Mouse (Mus musculus): ENCODE results near the gene Mgat3. TPM values are rescaled to one million over a fixed set of nuclear protein-coding genes. Genes with fewer than 3 reads are reported as not detected.
A peak's percentile ranks its signal among the peaks of the same experiment; 100 is the strongest.

The Mgat3 gene
- polyA plus RNA-seq, 1 experiment: not detected

GRCm38 (mm10) chr15:80228071-80228800 is 54.7 kb downstream of the Mgat3 start:
- TF ChIP-seq GATA1 (IDR thresholded peaks at IDR 0.05; ENCODE audit: borderline replicate concordance, low read length) (no peak), FLI1 (IDR thresholded peaks at IDR 0.05; ENCODE audit: low read length) (no peak)
- H3K4me3 ChIP-seq (replicated peaks): no peak overlapping the region
- peaks cover 2% of the 10 kb centered on the region for H3K27me3 ChIP-seq (replicated peaks)
- peaks cover 23% of the 10 kb centered on the region for H3K4me1 ChIP-seq
- H3K9me3 ChIP-seq: no peaks in the 10 kb centered on the region
- no peaks in the 10 kb centered on the region for H3K36me3 ChIP-seq (replicated peaks; ENCODE audit: low read length)

GRCm38 (mm10) chr15:80232331-80232730 is 58.8 kb downstream of the Mgat3 start:
- no peaks in the 10 kb centered on the region for H3K9me3 ChIP-seq
- peaks cover 23% of the 10 kb centered on the region for H3K36me3 ChIP-seq (replicated peaks; ENCODE audit: low read length)
- H3K27me3 ChIP-seq (replicated peaks): peaks cover 2% of the 10 kb centered on the region
- peaks cover 40% of the 10 kb centered on the region for H3K4me1 ChIP-seq
- no peak overlapping the region for H3K4me3 ChIP-seq (replicated peaks)
- TF ChIP-seq FLI1 (IDR thresholded peaks at IDR 0.05; ENCODE audit: low read length) (no peak), GATA1 (IDR thresholded peaks at IDR 0.05; ENCODE audit: borderline replicate concordance, low read length) (no peak)

GRCm38 (mm10) chr15:80233053-80233452 is 59.5 kb downstream of the Mgat3 start:
- Histone ChIP-seq H3K4me3 (replicated peaks) (peak overlapping the region; percentile 98), H3K36me3 (replicated peaks; ENCODE audit: low read length) (peaks cover 29% of the 10 kb centered on the region), H3K9me3 (no peaks in the 10 kb centered on the region), H3K4me1 (peaks cover 42% of the 10 kb centered on the region), H3K27me3 (replicated peaks) (no peaks in the 10 kb centered on the region)
- no peak for TF ChIP-seq FLI1 (IDR thresholded peaks at IDR 0.05; ENCODE audit: low read length)
- TF ChIP-seq GATA1 (IDR thresholded peaks at IDR 0.05; ENCODE audit: borderline replicate concordance, low read length): no peak

GRCm38 (mm10) chr15:80233733-80234509 is 60.4 kb downstream of the Mgat3 start, which contains the start of gene Mief1:
Gene Mief1 (plus strand): TSS chr15:80234018.
- H3K9me3 ChIP-seq: no peaks in the 10 kb centered on the region
- peak within 1 kb of the TSS; percentile 98 for H3K4me3 ChIP-seq (replicated peaks)
- TF ChIP-seq FLI1 (IDR thresholded peaks at IDR 0.05; ENCODE audit: low read length): peak; percentile 84
- no peak for TF ChIP-seq GATA1 (IDR thresholded peaks at IDR 0.05; ENCODE audit: borderline replicate concordance, low read length)
- peaks cover 51% of the 10 kb centered on the region for H3K4me1 ChIP-seq
- no peaks in the 10 kb centered on the region for H3K27me3 ChIP-seq (replicated peaks)
- peaks cover 38% of the 10 kb centered on the region for H3K36me3 ChIP-seq (replicated peaks; ENCODE audit: low read length)

GRCm38 (mm10) chr15:80235535-80235934 is 62.0 kb downstream of the Mgat3 start, which contains the start of gene AC140267.1:
Gene AC140267.1 (plus strand): TSS chr15:80235835.
- Histone ChIP-seq H3K9me3 (no peaks in the 10 kb centered on the region), H3K36me3 (replicated peaks; ENCODE audit: low read length) (peaks cover 47% of the 10 kb centered on the region), H3K4me1 (peaks cover 60% of the 10 kb centered on the region), H3K27me3 (replicated peaks) (no peaks in the 10 kb centered on the region), H3K4me3 (replicated peaks) (peak within 1 kb of the TSS; percentile 98)
- TF ChIP-seq GATA1 (IDR thresholded peaks at IDR 0.05; ENCODE audit: borderline replicate concordance, low read length) (no peak), FLI1 (IDR thresholded peaks at IDR 0.05; ENCODE audit: low read length) (no peak)

- H3K4me1 ChIP-seq: peaks cover 62% of the 10 kb centered on the region
- TF ChIP-seq FLI1 (IDR thresholded peaks at IDR 0.05; ENCODE audit: low read length): no peak
- no peak for TF ChIP-seq GATA1 (IDR thresholded peaks at IDR 0.05; ENCODE audit: borderline replicate concordance, low read length)
- peaks cover 93% of the 10 kb centered on the region for H3K36me3 ChIP-seq (replicated peaks; ENCODE audit: low read length)
These were observed 74.6 kb downstream of the Mgat3 start for GRCm38 (mm10) chr15:80248135-80248534.

GRCm38 (mm10) chr15:80248596-80248995 is 75.1 kb downstream of the Mgat3 start:
- peaks cover 63% of the 10 kb centered on the region for H3K4me1 ChIP-seq
- H3K9me3 ChIP-seq: no peaks in the 10 kb centered on the region
- no peak overlapping the region for H3K4me3 ChIP-seq (replicated peaks)
- H3K27me3 ChIP-seq (replicated peaks): no peaks in the 10 kb centered on the region
- TF ChIP-seq FLI1 (IDR thresholded peaks at IDR 0.05; ENCODE audit: low read length) (no peak), GATA1 (IDR thresholded peaks at IDR 0.05; ENCODE audit: borderline replicate concordance, low read length) (no peak)
- peaks cover 93% of the 10 kb centered on the region for H3K36me3 ChIP-seq (replicated peaks; ENCODE audit: low read length)

More at GRCm38 (mm10) chr15:80248135-80248534, 74.6 kb downstream of the Mgat3 start:
- no peak overlapping the region for H3K4me3 ChIP-seq (replicated peaks)
- H3K9me3 ChIP-seq: no peaks in the 10 kb centered on the region
- no peaks in the 10 kb centered on the region for H3K27me3 ChIP-seq (replicated peaks)

GRCm38 (mm10) chr15:80249672-80250071 is 76.2 kb downstream of the Mgat3 start:
- peaks cover 73% of the 10 kb centered on the region for H3K4me1 ChIP-seq
- peak overlapping the region; percentile 65 for H3K4me3 ChIP-seq (replicated peaks)
- no peaks in the 10 kb centered on the region for H3K9me3 ChIP-seq
- H3K36me3 ChIP-seq (replicated peaks; ENCODE audit: low read length): peaks cover 86% of the 10 kb centered on the region
- no peaks in the 10 kb centered on the region for H3K27me3 ChIP-seq (replicated peaks)
- TF ChIP-seq GATA1 (IDR thresholded peaks at IDR 0.05; ENCODE audit: borderline replicate concordance, low read length): no peak
- TF ChIP-seq FLI1 (IDR thresholded peaks at IDR 0.05; ENCODE audit: low read length): no peak

- peak overlapping the region; percentile 73 for H3K4me3 ChIP-seq (replicated peaks)
- H3K4me1 ChIP-seq: peaks cover 74% of the 10 kb centered on the region
- TF ChIP-seq FLI1 (IDR thresholded peaks at IDR 0.05; ENCODE audit: low read length) (no peak), GATA1 (IDR thresholded peaks at IDR 0.05; ENCODE audit: borderline replicate concordance, low read length) (no peak)
- no peaks in the 10 kb centered on the region for H3K27me3 ChIP-seq (replicated peaks)
- peaks cover 79% of the 10 kb centered on the region for H3K36me3 ChIP-seq (replicated peaks; ENCODE audit: low read length)
- no peaks in the 10 kb centered on the region for H3K9me3 ChIP-seq
These were observed 77.1 kb downstream of the Mgat3 start for GRCm38 (mm10) chr15:80250586-80250985.

- H3K4me3 ChIP-seq (replicated peaks): no peak overlapping the region
- H3K27me3 ChIP-seq (replicated peaks): no peaks in the 10 kb centered on the region
- H3K9me3 ChIP-seq: no peaks in the 10 kb centered on the region
- peaks cover 83% of the 10 kb centered on the region for H3K4me1 ChIP-seq
- TF ChIP-seq FLI1 (IDR thresholded peaks at IDR 0.05; ENCODE audit: low read length) (no peak), GATA1 (IDR thresholded peaks at IDR 0.05; ENCODE audit: borderline replicate concordance, low read length) (no peak)
- peaks cover 76% of the 10 kb centered on the region for H3K36me3 ChIP-seq (replicated peaks; ENCODE audit: low read length)
These were observed 80.0 kb downstream of the Mgat3 start for GRCm38 (mm10) chr15:80253530-80253929.

Data from megakaryocyte, embryonic 14.5 days (primary cell).